Mouse (Mus musculus) Muller cell, postnatal 12 days (primary cell): ENCODE results near the gene Tead1.

ENCODE experiments used
- DNase-seq: peaks from one replicate; pipeline ENCODE4 v3.0.0-alpha.2; 2015; ENCODE audit errors: inconsistent ontology term

The Tead1 gene

DNA sequence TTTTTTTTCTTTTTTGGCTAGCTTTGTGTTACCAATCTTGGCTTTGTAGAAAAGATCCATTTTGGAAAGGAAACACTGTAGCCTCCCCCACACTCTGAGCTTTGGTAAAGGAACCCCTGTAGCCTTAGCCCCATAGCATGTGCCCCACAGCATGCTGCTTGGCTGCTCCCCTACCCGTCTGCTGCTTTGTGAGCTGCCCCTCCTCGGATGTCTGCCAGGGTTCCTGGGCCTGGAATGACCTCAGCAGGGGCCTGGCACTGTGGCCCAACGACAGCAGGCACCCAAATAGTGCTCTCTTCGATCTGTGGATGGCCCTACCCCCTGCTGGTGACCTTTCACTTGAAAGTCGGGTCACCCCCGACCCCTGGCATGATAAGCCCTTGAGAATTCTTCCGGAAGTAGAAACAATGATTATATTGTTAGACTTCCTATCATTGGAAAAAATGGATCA lies 177.0 kb downstream of the Tead1 start:
- peak; percentile 51 for DNase-seq

DNA sequence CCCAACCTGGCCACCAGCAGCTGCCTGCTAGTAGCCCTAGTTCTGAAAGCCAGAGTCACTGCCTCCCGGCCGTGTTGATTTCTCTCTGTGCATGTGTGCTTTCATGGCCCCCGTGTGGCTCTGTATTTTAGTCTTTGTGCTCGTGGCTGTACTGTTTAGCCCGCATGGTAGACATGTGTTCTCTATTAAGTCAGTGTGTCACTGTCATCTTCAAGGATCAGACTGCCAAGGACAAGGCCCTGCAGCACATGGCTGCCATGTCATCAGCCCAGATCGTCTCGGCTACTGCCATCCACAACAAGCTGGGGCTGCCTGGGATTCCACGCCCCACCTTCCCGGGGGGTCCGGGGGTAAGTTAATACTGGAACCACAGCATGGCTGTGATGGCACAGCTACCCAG lies 177.5 kb downstream of the Tead1 start:
- DNase-seq: no peak

DNA sequence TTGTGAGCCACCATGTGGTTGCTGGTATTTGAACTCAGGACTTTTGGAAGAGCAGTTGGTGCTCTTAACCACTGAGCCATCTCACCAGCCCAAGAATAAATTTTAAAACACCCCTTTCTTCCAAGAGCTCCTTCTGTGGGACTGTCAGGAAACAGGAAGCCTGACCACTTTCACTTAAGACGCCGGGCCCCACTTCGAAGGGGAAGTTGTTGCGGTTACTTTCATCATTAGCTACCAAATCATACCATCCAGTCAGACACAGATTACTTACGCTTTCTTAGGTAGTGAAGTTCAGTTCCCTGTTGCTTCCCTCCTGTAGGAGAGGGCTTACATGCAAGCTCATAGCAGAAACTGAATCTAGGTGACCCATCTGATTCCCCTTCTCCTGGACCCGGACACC lies 180.8 kb downstream of the Tead1 start:
- no peak for DNase-seq

DNA sequence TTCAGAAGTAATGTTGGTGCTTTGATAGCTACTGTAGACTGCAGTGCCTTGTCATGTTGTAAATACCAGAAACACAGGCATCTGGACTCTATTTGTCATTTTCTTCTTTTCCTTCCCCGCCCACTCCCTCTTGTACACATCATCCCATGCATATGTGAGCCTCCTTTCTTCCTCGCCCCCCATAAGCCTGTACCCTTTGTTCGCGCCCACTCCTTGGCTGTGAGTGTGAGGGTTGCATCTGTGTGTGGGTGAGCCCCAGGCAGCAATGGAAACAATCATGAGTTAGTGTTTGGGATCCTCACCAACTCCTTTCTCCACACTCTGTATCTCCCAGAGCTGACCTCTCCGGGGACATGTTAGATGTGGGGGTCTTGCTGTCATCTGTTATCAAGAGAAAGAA lies 183.0 kb downstream of the Tead1 start:
- no peak for DNase-seq

DNA sequence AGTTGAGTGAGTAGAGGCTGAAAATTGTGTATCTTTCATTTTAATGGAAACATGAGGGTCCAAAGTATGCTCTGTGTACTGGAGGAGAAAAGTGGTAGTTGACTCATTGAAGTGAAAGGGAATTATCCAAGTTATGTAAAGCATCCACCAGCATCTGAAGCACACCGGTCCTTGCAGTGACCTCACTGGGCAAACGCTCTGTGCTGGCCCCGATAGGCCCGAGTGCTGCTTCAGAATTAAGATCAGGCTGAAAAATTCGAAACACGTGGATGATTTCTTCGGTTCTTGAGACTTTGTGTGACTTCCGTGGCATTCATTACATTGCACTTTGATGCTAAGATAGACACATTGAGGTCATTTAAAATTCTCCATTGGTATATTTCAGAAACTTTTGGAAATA lies 185.1 kb downstream of the Tead1 start:
- DNase-seq: peak; percentile 52

DNA sequence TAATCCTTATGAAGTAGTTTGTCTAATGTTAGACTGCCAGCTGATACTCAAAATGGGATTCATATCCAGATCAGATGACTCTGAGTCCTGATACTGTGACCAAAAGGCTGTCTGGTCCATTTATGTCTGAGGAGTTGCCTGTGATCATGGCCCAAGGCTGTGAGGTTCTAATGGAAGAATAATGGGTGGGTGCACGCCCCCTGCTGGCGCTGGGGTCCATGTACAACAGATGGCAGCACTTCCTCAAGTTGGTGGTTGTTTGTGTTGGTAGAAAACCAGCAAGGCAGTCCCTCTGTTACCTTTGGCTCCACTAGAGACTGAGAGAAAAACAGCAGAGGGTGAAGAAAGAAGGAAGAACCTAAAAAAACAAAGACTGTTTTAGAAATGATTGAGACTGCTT lies 186.6 kb downstream of the Tead1 start:
- DNase-seq: peak; percentile 68

DNA sequence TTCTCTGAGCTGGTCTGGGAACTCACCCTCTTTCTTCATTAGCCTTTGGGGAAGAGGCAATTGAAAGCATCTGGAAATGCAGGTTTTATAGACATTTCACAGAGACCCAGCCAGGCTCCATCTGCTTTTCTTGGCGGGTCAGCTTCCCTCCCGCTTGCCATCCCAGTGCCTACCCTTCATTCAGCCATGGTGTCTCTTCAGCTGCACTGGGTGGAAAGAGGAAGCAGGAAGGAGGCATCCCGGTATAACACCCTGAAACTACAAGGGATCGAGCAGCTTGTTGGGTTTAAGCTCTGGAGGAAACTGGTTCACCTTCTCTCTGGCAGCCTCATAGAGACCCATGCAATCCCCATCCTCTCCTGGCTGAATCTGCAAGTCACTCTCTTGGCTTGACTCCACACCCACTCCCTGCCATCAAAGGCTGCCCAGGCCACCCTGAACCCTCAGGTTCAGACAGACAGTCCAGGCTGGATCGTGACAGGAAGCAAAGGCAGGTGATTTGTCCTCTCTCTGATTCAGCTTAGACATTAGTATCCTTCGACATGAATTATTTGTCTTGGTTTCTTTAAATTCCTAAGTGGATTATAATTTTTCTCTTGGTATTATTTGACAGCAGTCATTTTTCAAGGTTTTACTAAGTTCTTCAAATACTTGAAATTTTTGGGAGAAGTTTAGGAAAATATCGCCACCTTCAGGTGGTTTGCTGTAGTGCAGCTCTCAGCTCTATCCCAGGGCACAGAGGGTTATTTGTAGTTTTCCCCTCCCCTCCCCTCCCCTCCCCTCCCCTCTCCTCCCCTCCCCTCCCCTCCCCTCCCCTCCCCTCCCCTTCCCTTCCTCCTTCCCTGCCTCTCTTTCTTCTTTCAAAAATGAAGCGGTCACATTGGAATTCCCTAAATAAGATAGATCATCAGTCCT lies 189.7 kb downstream of the Tead1 start:
- DNase-seq: peak; percentile 80

DNA sequence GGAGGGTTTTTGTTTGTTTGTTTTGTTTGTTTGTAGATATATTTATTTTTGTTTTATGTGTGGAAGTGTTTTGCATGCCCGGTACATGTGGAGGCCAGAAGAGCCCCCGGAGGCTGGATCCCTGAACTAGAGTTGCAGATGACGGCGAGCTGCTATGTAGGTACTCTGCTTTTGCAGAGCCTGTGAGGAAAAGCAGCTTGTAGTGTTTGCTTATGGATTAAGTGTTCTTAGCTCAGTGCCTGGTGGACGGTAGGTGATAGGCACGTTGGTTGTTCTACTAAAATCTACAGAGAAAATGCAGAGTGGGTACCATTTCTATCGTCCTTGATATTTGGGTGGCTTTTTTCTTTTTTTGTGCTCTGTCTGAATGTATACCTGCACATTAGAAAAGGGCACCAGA lies 192.6 kb downstream of the Tead1 start:
- no peak for DNase-seq

DNA sequence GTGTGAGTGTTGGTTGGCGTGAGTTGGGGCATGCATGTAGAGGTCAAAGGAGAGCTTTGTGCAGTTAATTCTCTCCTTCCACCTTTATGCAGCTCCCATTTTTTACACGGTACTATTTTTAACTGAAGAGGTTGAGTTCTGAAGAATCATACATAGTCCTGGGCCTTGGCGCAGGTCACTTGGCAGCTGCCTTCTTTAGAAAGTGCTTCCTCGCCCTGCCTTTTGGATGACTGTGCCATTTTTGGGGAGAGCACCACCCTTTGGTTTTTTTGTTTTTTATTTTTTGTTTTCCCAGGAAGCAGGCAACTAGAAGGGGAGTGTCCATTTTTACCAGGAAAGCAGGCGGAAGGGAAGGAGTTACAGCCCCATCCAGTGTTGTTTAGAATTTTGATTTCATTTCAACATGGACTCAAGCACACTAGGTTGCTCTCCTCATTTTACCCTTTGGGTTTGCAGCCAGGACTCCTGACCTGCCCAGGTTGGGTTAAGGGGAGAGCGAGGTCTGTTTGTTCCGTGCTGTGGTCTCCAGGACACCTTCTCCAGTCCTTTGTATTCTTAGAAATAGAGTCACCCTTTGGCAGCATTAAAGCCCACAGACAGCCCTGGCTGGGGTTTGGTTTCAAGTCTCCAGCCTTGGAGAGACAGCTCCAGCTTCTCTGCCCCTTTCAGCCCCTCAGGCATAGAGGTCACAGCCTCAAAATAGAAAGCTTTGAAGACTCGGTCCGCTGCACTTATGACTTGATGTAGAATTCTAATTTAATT lies 193.5 kb downstream of the Tead1 start:
- no peak for DNase-seq

DNA sequence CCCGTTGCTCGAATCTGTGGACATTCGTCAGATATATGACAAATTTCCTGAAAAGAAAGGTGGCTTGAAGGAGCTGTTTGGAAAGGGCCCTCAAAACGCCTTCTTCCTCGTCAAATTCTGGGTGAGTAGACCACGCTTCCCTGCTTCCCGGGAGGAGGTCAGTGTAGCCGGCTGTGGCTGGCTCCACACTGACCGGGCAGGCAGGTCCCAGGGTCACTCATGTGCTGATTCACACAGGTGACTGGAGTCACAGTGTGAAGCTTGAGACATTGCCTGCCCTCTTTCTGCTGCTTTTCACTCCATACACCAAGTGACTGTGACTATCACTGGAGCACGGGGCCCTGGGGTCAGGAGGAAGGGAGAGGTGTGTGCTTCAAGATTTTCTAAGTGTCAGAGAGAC lies 197.0 kb downstream of the Tead1 start:
- DNase-seq: no peak

DNA sequence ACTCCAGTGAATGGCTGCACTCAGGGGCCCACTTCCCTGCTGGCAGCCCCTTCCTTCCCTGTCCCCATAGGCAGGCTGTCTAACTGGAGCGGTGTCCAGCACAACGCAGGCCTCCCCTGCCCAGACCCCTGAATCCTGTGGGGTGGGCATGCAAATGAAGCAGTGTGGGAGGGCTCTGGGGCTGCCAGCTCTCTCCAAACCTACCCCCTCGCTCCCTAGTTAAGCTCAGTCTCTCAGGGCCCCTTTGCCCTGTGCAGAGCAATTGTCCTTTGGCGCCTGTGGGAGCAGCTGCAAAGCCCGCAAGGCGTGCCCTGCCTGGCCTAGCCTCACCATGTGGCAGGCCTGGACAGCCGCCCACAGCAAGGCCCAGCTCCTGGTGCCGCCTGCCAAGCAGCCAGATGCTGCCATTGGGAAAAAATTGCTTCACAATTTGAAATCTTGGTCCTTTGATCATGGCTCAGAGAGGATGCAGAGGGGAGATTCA lies 204.7 kb downstream of the Tead1 start:
- peak; percentile 83 for DNase-seq

DNA sequence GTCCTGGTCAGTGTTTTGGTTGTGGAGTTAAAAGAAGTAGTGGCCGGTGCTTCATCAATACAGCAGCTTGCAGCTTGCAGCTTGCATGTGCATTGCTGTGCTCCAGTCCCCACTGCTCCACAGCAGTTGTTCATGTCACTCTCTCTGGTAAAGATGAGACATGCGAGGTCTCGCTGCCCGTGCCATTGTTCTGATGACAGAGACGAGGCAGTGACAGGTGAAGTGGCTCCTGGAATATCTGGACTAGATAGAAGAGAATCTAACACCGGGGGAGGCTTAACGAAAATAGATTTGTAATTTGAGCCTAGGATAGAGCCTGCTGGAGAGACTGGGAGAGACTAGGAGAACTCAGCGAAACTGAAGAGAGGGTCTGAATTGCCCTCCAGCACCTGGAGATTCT lies 206.4 kb downstream of the Tead1 start:
- DNase-seq: no peak

DNA sequence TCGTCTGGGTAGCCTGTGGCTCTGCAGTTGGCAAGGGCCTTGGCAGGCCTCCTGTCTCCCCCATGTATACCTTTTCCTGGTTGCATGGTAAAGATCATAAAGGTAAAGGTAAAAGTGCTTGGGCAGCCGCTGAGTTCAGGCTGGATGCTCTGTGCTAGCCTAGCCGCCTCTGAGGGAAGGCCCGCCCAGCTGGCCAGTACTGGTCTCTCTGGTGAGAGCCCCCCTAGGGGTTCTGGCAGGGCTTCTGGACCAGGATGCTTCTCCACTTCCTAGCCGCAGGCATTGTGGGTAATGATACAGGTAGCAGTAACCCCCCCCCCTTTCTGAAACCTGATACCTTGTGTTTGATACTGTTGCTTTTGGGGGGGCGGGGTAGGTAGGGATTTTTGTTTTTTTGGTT lies 212.8 kb downstream of the Tead1 start:
- no peak for DNase-seq

DNA sequence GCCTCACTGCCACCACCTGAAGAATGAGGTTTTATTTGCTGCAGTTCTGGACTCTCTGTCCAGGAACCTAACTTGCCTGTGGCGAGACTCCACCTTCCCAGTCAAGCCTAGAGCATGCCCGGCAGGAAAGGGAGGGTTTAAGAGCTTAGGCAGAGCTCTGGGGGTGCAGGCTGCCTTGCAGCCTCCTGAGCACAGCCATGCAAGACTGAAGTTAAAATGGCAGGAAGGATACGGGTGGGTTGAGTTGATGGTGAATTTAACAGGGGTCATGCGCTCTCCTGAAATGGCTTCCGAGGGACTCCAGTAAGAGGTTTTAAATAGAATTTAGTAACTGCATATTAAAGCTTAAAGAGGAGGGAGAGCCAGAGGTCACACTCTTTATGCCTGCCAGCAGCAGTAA lies 213.5 kb downstream of the Tead1 start:
- no peak for DNase-seq

DNA sequence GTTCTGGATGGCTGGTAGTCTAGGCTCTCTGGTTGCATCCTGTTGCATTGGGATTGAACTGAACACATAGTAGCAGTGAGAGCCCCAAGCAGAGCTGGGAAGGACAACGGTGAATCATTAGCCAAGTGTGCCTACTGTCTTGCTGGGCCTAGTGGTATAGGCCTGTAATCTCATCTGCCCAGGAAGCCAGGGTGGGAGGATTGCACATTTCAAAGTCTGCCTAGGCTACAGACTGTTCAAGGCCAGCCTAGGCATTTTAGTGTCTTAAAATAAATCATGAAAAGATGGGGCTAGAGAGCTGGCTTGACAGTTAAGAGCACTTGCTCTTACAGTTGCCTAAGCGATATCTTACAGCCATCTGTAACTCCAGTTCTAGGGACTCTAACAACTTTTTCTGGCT lies 217.2 kb downstream of the Tead1 start:
- DNase-seq: no peak

DNA sequence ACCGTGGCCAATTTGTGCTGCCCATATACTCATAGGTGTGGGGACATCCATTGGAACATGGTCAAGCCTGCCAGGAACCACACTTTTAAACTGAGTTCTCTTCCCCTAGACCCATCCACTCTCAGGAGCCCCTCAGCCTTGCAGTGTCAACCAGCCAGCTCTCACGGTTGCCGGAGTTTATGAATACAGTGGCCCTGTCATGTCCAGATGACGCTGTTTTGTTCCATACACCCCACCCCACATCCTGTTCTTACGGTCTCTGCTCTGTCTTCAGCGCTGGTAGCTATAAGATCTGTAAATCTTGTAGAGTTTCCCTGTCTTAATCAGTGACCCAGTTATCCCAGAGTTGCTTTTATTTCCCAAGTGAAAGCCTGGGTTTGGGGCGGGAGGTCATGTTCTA lies 222.6 kb downstream of the Tead1 start:
- no peak for DNase-seq

DNA sequence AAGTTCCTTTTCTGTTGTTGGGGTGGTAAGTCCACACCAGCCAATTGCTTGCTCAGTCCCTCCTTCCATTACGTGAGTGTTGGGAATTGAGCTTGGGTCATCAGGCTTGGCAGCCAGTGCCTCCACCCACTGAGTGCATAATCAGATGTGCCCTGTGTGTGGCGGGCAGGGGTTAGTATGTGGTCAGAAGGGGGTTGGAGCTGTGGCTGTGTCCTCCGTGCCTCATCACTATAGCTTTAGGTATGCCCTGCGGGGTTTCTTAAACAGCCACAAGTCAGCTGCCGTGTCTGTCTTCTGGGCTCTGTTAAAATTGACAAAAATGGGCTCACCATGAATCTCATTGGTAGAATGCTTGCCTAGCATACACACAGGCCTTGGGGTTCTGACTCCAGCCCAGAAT lies 227.7 kb downstream of the Tead1 start:
- no peak for DNase-seq

DNA sequence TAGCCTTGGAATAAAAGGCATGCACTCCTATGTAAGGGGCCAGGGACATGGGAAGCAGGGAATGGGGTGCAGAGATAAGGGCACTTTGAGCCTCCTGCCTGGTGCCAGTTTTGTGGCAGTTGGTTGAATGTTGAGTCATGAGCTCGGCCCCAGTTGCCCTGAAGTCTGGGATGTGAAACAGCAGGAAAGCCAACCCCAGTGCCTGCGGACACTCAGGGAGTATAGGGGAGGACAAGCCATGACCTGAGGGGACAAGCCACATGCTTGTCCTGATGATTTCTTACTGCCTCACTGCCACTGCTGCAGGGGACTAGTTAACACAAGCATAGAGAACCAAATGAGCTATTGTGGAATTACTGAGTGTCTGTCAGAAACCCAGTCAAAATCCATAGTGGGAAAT lies 228.3 kb downstream of the Tead1 start:
- DNase-seq: no peak

DNA sequence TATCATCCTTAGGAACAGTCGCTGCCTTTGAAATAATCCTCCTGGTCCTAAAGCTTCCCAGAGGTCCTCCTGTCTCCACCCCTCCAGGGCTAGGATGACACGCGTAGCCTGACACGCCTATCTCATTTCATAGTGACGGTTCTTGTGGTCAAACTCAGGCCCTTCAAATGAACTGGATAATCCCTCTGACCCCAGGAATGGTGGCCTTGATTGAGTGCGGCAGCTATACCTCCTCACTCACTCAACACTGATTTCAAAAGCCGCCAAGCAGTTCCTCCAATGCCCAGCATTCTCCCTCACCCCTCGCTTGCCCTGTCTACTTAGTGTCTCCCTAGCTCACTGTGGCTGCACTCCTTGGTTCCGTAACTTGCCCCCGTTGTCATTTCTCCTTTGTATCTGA lies 230.0 kb downstream of the Tead1 start:
- DNase-seq: no peak

DNA sequence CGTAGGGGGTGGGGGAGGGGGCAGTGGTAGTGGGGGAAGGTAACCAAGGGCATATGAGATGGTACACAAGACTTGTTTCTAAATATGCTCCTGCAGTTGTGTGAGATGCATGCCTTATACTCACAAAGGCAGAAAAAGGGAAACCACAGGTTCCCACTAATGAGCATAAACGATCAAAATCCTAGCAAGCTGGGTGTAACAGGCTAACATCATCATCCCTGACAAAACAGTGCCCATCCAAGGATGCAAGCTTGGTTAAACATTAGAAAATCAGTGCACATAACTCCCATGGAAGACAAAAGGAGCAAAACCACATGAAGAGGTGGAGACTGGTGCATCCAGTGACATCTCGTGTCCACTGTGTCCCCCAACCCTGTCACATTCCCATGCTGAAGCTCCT lies 233.9 kb downstream of the Tead1 start:
- DNase-seq: peak; percentile 77

DNA sequence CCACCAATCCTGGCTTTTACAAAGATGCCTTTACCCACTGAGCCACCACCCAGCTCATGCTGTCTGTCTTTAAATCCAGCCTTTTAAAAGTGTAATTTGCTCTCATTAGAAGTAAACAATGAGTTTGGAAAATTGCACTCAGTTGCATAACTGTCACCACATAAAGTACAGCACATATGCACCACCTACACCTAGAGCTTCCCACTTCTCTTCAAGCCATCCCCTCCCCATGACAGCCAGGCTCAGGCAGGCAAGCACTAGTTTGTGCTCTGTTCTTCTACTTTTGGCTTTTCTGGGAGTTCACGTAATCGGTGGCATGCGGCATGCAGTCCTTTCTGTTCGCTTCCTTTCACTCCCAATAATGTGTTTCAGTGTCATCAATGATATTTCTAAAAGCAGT lies 236.5 kb downstream of the Tead1 start:
- DNase-seq: no peak

DNA sequence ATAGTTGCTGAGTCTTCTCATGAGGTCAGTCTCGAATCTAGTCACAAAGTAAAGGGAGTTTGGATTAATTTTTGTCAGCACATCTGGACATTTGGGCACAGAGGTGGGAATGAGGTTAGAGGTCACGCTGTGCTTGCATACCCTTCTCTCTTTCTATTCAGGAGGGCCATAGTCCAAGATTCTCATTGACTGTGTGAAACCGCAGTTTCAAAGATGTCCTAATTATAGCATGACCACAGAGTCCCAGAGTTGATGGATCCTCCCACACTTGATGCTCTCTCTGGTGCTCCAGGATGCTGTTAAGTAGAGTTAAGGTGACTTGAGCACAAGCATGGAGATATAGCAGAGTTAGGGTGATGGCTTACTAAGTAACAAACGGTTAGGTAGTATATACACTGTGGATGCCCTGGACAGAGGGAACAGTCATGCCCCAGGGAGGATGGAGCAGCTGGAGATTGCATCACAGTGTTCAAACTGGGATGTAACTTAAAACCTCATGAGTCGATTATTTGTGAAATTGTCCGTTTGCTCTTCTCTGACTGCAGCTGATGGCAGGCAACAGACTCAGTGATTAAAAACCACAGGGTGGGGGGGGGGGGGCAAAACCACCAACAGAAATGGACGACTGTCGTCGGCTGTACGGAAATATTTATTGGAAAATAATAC lies 238.6 kb downstream of the Tead1 start:
- DNase-seq: peak; percentile 70
